Mouse (Mus musculus): ENCODE data around the gene Arid1b.

Arid1b gene

DNA sequence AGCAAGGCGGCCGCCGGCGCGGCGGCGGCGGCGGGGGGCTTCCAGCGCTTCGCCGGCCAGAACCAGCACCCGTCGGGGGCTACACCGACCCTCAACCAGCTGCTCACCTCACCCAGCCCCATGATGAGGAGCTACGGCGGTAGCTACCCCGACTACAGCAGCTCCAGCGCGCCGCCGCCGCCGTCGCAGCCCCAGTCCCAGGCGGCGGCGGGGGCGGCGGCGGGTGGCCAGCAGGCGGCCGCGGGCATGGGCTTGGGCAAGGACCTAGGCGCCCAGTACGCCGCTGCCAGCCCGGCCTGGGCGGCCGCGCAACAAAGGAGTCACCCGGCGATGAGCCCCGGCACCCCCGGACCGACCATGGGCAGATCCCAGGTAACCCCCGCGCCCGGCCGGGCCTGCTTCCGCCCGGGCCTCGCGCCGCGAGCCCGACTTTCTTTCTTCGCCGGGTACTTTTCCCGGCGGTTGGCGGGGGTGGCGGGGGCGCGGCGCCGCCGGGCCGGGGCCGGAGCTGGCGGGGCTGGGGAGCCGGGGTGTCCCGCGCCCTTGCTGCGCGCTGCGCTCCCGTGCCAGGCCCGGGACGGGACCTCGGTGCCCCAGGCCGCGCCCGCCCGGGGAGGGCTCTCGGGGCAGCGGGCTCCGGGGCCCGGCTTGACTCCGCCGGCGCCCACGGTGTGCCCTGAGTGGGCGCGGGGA, 2.1 kb downstream of the Arid1b start:
- DNase-seq, result peak; percentile 47

DNA sequence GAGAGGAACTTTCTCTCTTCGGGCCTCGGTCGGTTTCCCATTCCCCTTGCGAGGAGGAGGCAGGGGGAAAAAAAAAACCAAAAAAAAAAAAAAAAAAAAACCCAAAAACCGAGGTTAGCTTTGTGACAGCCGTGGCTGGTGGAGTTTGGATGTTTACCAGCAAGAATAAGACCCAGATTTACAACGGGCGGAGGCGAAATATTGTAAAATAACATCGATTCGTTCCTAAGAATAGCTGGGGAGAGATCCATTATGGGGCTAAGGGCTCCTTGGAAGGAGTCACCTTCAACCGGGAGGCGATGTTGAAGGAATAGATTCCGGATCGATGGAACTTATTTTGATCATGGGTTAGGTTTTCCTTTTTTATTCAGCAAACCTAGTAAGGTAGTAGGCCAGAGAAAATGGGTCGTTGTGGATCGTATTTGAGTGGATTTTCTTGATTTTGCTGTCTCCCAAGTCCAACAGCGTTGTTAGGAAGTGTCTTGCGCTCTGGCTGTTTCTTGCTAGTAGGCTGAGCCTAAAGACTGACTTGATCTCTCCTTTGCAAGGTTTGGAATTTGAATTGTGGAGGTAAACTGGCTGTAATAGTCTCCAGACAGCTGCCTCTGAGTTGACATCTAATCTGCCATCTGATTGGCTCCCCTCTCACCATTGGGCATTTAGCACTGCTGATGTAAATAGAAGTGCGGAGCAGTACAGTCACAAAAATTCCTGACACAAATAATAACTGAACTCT, 2.9 kb downstream of the Arid1b start:
- DNase-seq, result no peak

DNA sequence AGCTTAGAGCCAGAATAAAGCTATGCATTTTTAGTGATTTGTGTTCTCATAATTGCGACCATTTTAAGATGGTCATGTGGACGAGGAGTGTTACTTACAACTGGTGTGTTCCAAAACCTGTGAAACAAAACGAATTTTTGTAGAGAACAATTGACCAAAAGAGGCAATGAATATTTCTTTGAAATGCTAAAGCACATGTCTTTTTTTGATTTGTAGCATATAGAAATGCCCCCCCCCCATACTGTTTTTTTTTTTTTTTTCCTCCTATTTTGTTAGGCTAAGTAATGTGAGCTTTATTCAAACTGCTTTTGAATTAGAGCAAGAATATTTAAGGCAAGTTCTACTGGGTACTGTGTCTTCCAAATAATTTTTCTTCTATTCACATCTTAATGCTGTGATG, 3.8 kb downstream of the Arid1b start:
- DNase-seq, result no peak

DNA sequence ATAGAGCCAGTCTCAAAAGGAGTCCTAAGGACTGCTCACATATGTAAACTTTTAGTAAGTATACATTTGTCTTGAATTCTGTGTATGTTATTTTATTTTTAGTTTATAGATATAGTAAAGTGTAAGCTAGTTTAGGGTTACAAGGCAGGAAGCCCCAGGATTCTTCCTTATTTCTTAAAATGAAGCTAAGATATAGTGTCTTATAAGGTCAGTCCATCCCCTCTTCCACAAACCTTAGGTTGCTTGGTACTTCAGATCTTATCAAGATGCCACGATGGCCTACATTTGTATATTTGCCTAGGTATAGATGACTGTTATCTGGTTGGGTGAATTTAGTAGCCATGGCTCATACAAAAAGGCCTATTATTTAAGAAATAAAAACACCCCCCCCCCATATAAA, 5.1 kb downstream of the Arid1b start:
- DNase-seq, result no peak

DNA sequence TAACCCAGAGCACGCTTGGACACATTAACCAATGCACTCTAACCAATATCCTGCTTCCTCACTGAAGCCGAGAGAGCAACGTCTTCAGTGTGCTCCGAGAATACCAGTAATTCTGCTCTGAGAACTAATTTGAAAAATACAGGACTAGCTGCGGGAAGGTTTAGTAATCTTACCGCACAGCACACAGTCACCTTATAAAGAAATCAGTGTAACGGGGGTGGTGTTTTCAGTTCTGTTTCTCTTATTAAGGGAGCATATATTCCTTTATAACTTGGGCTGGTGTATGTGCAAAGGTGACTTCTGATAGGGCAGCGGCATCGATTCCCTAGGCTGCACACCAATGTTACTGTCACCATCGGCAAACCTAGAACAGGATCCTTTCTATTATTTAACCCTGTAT, 5.9 kb downstream of the Arid1b start:
- no peak for DNase-seq

DNA sequence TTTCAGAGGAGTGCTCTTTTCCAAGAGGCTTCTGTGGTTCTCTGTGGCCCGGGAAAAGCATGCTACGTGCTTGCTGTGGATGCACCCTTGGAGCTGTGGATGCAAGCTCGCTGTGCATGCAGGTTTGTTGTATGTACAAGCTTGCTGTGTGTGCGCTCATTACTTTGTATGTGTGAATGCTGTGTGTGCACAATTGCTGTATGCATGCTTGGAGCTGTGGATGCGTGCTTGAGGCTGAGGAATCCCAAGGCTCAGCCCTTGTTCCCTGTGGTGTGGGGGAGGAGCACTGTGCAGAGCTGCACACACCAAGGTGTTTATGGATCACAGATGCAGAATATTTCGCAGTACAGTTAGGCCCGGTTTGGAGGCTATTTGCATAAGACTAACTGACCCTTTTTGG, 6.7 kb downstream of the Arid1b start:
- DNase-seq, result no peak

DNA sequence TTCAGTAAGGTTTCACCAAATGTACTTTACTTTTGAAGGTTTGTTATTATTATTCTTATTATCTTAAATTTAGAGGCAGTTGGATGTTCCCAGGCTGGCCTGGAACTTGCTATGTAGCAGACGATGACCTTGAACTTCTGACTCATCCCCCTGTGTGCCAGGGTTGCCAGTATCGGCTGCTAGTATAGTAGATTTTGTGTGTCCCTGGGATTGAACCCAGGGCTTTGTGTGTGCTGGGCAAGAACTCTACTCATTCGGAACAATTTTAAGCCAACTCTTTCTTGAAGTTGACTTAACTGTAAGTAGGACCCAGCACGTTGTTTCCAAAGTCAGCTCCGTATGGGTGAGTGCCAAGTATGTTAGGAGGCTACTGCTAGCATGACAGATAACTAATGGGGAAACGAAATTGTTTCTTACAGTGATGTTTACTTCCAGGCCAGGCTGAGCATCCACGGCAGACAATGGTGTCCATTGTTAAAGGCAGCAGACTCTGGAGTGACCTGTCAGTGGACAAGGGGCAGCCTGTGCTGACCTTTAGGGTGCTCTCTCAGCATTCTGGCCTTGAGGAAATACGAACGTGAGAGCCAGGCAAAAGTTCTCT, 7.5 kb downstream of the Arid1b start:
- DNase-seq, result no peak

DNA sequence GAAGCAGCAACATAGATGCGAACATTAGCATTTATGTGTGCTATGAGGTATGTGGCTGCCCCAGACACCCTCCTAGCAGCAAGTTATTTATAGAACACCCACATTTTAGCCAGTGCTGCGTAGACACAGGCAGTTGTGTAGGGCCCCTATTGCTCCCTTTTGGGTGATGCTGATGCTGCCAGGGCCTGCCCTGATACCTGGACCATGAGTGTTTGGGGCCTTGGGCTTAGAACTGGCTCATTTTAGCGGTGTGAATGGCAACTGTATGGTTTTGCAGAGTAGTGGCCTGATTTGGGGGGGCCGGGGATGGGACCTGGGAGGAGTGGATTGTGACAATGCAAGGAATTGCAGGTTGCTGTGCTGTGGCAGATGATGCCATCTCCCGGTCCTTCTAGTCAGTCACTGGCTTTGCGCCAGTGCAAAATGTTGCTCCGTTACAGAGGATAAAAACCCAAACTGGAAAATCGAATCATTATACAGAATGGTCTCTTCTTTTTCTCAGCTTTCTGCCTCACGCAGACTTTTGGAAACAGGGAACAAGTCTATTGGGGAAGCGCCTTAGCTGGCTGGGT, 8.9 kb downstream of the Arid1b start:
- DNase-seq, result peak; percentile 23

DNA sequence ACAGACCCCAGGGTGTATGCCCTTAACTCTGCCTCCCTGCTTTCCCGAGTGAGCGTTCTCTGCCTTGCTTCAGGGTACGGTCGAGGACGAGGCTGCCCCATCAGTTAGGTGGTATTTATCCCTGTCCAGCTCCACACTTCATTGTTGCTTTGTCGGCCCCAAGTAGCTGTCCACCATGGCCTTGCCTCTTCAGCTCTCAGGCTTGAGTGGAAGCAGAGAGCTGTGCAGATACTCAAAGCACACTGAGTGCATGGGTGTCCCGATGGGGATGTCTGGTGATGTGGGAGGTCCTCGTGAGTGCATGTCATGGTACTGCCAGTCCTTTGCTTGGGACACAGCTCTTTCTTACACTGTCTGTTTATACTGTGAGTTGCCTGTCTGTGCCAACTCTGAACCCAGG, 10.1 kb downstream of the Arid1b start:
- DNase-seq, result no peak

DNA sequence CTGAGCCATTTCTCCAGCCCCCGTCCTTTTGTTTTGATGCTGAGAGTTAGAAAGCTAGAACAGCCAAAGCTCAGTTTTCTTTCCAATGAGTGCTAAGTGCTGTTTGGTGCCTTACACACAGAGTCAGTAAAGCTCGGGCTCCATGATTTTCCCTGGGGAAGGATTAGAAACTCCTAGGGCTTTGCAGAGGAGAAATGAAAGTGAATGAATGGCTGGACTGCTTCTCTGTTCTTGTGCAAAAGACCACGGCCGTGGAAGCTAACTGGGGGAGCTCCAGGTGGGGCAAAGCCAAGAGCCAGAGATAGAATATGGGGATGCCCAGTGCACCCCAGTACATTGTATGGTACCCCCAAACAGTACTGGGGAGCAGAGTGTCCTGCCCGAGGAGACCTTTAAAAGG, 10.6 kb downstream of the Arid1b start:
- DNase-seq, result no peak

DNA sequence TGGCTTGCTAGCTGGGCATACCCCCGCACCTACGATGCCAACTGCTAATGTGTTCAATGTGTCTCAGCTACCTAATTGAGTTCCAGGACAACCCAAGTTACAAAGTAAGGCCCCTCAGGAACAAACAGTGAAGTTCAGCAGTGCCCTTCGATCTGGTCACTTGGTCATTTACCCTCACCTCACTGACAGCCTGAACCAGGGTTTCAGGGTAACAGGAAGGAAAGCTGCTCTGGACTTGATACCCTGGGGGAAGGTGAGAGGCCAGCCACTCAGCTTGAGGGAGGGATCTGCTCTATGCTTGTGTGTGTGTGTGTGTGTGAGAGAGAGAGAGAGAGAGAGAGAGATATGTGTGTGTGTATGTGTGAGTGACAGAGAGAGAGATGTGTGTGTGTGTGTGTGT, 11.2 kb downstream of the Arid1b start:
- no peak for DNase-seq

DNA sequence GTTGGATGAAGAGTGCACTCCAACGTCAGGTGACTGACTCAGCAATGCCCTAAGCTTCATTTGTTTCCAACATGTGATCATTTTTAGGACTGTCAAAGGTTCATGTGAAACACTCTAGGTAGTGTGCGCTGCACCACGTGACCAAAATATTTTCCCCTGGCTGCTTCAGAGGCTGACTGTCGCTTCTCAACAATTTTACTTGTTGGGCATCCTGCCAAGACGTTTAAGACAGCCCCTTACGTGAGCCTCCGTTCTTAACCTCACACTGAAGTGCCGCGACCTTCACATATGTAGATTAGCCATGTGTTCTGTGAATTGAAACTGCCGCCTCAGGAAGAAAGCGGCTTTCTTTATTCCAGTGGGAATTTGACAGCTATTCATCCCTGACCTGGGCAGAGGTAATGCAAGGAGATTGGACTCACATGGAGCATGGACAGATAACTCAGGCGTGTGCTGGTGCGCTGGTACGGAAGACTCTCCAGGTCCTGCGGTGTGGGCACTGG, 13.1 kb downstream of the Arid1b start:
- DNase-seq, result no peak

DNA sequence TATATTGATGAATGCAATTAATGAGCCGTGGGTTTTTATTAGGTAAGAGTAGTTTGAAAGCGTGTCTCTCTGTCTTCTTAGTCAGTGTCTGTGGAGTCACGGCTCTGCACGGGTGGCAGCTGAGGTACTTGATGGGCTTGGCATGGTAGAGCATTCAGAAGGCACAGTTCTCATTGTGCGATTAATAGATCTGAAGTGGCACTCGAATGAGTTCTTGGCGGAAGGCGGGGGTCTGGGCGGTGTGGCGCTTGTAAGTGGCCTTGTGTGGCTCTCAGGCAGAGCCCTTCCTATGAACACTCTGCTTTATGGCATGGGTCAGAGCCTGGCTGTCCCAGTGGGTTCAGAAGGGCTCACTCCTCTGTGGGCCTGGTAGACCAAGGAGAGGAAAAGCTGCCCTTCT, 14.1 kb downstream of the Arid1b start:
- no peak for DNase-seq

DNA sequence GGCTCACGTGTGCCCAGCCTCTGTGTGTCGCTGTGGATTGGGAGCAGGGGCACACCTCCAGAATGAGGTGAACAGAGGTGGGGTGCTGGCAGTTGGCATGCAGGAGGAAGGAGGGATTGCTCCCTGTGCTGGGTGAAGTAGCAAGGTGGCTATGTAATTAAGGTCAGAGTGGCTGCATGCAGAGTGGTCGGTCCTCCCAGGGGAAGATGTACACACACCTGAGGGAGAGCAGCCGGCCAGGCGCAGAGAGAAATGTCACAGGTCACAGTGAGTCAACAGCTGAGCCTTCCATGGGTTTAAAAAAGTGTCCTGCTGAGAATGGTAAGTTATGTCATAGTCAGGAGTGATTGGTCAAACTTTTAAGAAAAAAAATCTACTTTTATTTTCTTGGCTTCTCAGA, 14.6 kb downstream of the Arid1b start:
- no peak for DNase-seq

DNA sequence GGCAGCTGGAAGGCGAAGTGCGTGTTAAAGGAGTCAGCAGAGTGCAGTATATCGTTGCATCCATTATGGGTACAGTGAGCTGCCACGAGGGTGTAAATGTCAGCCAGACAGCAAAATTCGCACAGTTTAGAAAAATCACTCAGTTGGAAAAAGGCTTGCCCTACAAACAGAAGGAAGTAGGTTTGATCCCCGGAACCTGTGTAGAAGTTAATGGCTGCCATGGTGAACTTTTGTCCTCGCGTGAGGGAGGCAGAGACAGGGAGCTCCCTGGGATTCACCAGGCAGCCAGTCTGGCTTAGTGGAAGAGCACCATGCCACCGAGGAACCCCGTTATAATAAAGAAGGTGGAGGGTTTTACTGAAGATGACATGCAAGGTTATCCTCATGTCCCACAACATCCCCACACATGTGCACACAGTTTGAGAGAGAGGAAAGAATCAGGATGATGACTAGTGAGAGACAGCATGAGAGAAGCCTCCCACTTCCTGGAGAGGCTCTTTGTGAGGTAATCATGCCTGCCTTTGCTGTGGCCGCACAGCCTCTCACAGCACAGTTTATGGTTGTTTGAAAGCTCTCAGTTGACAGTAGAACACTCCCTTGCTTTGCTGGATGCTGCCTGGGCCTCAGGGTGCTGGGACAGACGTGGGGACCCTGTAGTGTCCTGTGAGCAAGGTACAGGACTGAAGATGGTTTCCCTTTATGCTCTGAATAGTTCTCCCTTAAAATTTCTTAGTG, 15.6 kb downstream of the Arid1b start:
- no peak for DNase-seq

DNA sequence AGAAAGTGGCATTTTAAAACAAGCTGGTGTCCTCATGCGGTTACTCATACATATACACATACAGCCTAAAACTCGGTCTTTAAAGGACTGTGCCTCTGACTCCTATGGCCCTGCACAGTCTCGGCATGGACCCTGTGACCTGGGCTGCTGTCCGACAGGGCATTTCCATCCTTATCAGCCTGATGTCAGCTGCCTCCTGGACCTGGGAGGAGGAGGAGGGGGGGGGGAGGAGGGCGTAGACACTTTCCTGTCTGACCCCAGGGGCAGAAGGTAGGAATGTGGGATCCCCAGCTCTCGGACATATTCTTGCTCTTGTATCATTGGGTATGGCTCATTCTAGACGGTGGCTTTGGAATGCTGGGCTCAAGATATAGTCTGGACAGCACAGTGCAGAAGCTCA, 16.6 kb downstream of the Arid1b start:
- no peak for DNase-seq

DNA sequence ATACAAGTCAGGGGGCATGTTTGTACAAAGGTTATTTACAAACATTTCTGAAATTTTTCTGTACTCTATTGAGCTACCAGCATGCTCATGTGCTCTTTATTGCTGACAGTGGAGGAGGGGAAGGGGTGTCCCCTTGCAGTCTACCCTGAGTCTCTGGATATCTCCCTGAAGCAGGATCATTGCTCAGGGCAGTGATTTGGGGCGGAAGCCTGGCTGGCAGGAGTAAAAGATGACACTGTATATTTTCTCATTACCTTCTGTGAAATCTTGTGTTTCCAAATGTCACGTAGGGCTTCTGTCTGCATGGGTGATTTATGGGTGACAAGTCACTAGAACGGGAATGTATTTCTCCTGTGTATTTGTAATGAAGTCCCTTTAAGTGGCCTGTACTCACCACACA, 18.0 kb downstream of the Arid1b start:
- no peak for DNase-seq

DNA sequence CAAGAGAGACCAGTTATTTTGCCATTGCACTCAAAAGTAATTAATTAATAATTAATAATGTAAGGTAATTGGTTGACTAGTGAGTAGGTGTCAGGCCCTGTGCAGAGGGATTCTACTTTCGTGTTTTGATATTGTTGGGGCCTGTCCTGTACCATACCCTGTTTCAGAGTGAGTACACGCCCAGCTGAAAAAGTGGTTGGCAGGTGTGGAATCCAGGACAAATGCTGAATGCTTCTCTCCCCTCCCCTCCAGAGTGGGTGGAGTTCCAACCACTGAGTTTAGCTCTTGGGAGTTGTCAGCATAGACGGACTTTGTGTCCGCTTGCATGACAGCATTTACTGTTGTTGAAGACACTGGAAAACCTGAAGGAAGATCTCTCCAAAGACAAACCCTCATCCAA, 18.4 kb downstream of the Arid1b start:
- no peak for DNase-seq

DNA sequence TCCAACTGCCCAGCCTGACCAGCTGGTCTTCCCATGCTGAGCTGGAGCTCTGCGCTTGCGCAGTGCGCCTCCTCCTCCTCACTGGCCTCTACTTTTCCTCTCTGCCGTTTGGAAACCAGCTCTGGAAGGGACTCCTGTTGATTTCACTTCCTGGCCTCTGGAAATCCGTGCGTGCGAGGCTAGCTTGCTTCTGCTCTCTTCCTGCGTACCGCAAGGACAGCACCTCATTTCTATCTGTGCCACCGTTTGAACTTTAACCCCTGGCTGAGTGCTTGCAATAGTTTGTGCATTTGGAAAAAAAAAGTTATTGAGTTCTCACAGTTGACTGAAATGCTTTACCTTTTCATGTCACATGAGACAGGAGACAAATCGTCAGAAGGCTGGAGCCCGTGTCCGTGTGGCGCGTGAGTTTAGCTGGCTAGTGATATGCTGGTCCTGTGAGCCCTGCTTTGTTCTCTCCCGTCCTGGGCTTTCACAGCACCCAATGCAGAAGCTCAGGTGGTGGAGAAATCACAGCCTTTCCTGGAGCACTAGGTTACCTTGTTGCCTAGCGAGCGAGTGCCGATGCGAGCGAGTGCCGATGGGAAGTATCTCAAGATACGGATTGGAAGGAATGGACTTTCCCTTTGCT, 20.3 kb downstream of the Arid1b start:
- no peak for DNase-seq

DNA sequence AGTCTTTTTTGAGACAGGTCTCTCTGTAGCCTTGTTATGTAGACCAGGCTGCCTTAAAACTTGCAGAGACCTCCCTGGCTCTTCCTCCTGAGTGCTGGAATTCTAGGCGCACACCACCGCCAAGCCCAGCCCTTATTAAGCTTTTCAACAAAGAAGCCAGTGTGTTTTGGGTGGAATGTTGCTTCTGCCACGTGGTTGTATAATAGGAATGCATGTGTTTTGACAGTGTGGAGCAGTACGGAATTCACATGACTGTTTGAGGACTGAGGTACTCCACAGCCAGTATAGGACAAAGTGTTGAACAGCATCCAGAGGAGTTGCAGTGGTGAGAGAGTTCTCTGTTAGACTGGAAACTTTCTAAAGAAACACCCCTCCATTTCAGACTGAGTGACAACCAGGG, 22.3 kb downstream of the Arid1b start:
- no peak for DNase-seq

DNA sequence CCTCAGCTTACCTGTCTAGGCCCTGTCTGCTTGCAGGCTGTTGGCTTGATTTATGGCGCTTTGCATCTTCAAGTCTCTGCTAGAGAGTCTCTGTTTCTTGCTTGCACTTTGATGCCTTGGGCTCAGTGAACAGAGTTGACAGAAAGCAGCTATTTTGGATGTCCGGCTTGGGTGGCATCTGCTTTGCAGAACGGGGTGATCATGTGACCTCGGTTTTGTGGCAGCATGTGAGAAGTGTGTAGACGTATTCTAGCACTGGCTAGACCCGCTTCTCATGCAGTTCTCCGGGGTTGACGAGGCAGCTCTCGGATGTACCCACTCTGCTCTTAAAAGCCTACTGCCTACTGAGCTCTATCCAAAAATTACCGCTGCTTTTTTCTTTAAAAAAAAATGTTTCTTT, 22.9 kb downstream of the Arid1b start:
- no peak for DNase-seq

DNA sequence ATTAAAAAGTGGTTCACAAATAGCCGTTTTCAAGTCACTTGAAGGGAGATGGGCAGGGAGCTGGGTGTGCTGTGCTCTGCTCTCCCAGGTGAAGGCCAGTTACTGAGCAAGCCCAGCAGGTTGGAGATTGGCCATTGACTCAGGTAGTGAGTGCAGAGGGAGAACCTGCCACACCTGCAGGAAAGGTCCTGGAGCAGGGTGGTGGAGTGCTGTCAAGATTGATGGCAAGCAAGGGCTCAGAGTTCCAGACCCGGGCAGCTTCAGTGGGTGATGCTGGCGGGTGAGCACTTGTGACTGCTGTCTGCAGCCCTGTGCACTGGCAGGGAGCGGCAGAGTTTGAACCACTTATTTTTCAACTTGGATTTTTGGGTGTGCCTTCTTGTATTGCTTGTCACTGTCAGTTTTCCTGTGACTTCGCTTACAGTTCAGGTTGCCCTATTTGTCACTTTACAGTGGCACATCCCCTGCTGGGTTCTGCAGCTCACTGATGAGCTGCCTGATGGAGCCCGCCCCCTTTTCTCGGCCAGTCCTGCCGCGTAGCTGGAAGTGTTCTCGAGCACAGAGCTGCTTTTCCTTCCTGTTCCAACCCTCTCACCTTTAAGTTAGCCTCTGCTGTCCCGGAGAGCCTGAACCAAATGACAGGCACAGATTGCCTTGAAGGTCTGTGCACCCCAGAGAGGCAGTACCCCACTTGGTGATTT, 27.3 kb downstream of the Arid1b start:
- no peak for DNase-seq

Measured in right cerebral cortex, postnatal 25 days (tissue).